Mouse (Mus musculus): ENCODE measurements at regions not wholly inside any gene's neighbourhood (a gene's known extent, or its start where the extent isn't known, plus 50 kb on each side); places are given as distances from the start of the nearest gene placed in this dataset.

DNA sequence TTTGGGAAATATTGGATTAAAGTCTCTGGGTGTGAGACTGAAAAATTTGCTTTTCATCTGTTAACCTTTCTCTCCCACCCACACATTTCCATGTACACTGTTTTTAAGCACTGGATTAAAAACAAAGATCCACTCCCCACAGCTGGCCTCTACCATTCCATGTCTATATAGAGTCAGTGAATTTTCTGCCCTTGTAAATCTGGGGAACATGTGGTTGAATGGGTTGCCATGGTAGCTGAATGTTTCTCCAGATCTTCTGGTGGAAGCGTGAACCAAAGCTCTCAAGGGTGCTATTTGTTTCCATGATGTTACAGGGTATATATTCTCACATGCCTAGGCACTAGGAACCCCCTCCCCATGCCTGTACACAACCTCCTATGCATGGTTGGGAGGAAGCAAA, 326.4 kb upstream of the N6amt1 start:
- TF ChIP-seq CTCF (IDR thresholded peaks at IDR 0.05; ENCODE audit: control insufficient read depth, insufficient read depth, insufficient replicate concordance, low read depth, low read length) (no peak), POLR2A (IDR thresholded peaks at IDR 0.05; ENCODE audit: control insufficient read depth, low read depth, low read length) (no peak)
